Mouse (Mus musculus): ENCODE measurements around the gene Prkaca.
"Not testable (repeated sequence)": the region's sequence is repeated elsewhere in the genome, so short reads cannot be mapped to it uniquely, and the experiment has no call there.

Gene Prkaca

DNA sequence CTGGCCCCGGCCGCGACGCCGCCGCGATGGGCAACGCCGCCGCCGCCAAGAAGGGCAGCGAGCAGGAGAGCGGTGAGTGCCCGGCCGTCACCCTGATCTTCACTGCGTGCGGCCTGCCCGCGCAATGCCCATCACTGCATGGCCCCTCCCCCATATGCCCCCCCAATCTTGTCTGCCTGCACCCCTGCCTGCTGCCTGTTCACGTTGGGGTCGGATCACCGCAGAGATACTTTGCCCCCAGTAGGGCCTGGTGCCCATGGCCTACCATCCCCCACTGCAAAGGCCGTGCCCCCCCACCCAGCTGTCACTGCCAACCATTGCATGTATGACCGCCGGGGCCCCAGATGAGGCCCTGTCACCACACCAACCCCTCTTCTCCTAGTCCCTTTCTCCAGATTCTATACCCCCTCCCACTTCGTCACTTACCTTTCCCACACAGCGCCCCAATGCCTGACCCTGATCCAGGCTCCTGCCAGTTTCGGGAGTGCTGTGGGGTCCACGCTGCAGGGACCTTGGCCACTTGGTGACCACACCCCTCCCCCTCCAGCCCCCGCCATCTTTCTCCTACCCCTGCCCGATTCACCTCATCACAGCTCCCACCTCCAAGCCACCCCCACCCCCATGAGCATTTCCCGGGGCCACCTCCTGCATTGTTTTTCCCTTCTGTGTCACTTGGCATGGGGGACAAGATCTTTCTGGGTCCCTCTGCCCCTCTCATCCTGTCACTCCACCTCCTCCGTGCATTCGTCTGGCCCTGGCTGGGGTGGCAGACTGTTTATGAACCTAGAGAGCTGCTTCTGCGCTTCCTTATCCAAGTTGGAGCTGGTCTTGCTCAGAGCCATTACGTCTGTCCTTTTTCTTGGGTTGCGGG, 603 bp downstream of the Prkaca start:
- in situ Hi-C loops (cut with MboI; ENCODE audit: unreplicated experiment in 2 of 2): no loop called here

DNA sequence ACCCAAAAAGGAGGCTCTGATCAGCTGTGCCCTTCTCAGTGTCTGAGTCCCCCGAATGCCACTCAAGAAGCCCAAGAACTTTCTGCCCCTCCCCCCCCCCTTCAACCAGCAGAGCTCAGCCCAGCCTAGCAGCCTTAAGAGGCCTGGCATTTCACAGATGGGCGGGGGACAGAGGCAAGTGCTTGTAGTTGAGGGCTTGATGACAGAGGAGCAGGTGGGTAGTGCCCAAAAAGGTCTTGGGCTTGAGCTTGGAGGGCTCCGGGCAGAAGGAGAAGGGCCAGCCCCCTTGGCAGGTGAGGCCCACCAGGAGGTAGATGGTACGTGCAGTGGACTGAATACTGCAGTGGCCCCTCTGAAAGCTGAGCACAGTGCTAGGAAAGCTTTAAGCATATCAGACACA, 1.7 kb downstream of the Prkaca start:
- in situ Hi-C loops (cut with MboI; ENCODE audit: unreplicated experiment in 2 of 2): no loop called here

DNA sequence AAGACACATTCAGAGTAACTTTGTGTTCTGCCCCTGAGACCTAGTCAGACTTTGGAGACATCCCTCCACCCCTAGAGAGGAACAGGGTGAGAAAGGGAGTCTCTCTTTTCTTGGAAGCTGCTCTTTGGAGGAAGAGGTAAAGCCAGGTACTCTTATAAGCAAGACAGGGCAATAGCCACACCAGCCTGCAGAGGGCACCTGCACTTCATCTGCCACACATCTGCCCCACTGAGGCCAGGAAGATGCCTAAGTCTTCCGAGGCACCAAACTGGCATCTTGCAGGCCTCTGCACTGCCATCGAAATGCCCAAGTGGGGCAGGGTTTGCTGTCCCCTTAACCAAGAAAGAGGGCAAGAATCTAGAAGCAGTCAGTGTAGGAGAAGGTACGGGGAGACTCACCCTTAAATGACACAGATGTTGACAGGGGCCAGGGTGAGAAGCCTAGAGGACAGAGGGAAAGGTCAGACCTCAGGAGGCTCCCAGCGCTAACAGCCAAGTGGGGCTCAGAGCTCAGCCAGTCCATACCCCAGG, 3.4 kb downstream of the Prkaca start:
- in situ Hi-C loops (cut with MboI; ENCODE audit: unreplicated experiment in 2 of 2): no loop called here

DNA sequence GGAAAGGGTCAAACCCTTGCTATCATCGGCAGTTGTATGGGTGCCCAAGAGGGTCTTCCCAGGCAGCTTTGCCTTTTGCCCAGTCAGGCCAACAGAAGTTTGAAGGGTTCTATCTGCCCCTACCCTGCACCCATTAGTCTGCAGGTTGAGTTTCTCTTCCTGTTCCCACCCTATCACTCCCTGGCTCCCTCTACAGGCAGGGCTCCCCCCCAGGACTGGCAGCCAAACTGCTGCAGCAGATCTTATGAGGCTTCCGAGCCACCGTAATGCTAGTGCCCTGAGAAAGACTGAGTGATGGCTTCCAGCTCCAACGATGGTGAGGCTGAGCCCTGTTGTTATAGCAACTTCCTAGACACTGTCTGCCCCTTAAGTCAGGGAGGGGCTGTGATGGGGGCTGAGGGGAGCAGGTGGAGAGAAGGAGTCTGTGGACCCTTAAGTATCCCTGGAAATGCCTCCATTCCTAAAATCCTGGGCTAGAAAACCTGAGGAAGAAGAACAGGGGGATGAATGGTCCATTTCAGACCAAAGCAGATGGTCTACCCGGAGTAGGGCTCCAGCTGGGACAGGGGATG, 4.1 kb downstream of the Prkaca start:
- in situ Hi-C loops (cut with MboI; ENCODE audit: unreplicated experiment in 2 of 2): no loop called here

DNA sequence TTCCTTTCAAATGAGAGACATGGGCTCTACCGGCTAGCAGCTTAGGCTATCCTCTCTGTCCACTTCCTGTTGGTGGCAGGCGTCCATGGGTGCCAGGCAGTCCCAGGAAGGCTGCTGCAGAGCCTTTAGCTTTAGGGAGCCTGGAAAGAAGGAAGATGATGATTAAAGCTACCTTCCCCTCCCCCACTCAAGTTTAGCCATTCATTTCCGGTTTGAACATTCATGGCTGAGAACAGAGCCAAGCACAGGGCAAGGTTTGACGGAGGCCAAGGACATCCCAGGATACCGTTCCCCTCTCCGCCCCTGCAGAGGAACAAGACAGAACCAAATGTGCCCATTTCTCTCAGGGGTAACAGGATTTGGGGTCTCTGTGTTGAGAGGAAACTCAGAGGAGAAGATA, 4.9 kb downstream of the Prkaca start:
- in situ Hi-C loops (cut with MboI; ENCODE audit: unreplicated experiment in 2 of 2): no loop called here

DNA sequence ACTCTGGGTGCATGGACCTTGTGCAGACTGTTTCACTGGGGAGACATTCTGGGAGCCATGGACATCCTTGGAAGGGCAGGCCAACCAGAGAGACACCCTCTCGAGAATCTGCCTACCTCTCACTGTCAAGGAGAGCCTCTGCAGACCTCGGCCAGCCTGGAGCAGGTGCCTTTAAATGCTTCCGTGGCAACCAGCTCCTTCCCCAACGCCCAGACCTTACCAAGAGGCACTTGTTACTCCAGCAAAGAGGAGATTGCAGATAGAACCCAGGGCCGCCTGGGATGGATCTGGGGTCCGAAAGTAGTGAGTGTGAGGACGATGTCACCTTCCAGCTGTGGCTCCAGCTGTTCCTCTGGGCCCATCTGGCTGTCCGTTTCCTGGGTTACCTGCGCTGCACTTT, 5.4 kb downstream of the Prkaca start:
- in situ Hi-C loops (cut with MboI; ENCODE audit: unreplicated experiment in 2 of 2): no loop called here

DNA sequence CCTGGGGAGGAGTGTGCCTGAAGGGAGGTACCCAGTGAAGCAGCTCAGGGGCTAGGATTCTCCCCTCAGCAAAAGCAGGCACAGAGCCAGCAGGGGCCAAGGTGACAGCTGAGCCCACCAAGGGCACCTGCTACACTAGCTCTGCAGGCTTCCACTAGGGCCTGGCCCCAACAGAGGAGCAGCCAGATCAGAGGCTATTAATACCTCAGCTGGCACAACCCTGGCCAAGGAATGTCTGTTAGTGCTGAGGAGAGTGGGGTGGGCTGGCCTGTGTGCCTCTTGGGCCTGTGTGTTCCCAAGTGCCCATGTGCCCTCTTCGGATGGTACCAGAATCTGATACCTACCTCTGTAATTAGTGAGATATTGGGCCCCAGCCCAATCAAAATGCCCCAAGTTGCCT, 7.5 kb downstream of the Prkaca start:
- in situ Hi-C loops (cut with MboI; ENCODE audit: unreplicated experiment in 2 of 2): no loop called here

DNA sequence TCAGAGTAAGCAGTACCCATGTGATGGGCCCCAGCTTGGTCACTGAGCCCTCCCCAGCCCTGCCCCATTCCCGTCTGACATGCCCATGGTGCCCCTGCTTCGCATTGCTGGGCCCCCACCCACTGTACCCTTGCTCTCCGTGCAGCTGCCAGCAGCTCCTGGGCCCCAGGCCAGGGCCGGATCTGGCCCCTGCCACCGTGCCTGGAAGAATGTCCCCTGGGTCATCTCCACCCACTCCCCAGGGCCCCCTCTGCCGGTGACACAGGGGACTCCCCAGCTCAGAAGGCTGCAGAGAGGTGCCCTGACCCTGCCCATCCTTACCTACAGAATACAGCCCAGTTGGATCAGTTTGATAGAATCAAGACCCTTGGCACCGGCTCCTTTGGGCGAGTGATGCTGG, 8.1 kb downstream of the Prkaca start:
- in situ Hi-C loops (cut with MboI; ENCODE audit: unreplicated experiment in 2 of 2): no loop called here

DNA sequence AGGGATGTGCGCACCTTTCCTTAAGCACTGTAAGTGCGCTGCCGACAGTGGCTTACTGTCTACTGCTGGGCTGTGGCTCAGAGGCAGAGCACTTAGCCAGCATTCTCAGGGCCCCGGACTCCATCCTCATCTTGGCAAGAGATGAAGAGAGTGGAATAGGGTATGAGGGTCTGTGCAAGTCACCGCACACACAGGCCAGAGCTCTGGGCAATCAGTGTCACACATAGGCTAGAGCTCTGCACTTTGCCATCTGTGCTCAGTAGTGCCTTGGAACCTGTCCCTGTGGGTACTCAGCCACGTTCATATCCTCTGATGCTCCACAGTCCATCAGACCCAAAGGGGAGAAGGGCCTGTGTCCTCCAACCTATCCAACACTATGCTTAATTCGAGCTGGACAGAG, 8.7 kb downstream of the Prkaca start:
- in situ Hi-C loops (cut with MboI; ENCODE audit: unreplicated experiment in 2 of 2): no loop called here

DNA sequence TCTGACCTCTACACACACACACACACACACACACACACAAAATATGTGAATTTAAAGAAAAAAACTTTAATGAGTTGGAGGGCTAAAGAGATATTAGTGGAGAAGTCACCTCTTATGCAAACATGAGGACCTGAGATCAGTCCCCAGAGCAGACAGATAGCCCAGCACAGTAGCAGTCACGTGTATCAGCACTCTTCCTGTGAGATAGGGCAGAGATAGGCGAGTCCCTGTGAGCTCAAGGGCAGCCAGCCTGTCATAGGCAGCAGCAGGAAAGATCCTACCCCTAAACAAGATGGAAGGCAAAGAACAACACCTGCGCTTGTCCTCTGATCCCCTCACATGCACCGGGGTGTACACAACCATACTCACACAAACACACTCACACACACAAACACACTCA, 9.7 kb downstream of the Prkaca start:
- in situ Hi-C loops (cut with MboI; ENCODE audit: unreplicated experiment in 2 of 2): no loop called here

DNA sequence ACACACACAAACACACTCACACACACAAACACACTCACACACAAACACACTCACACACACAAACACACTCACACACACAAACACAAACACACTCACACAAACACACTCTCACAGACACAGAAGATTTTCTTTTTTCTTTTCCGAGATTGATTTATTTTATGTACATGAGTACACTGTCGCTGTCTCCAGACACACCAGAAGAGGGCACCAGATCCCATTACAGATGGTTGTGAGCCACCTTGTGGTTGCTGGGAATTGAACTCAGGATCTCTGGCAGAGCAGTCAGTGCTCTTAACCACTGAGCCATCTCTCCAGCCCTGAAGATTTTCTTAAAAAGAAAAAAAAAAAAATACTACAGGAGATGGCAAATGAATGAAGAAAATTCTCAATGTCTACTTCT, 10.4 kb downstream of the Prkaca start:
- in situ Hi-C loops (cut with MboI; ENCODE audit: unreplicated experiment in 2 of 2): not testable (repeated sequence)

DNA sequence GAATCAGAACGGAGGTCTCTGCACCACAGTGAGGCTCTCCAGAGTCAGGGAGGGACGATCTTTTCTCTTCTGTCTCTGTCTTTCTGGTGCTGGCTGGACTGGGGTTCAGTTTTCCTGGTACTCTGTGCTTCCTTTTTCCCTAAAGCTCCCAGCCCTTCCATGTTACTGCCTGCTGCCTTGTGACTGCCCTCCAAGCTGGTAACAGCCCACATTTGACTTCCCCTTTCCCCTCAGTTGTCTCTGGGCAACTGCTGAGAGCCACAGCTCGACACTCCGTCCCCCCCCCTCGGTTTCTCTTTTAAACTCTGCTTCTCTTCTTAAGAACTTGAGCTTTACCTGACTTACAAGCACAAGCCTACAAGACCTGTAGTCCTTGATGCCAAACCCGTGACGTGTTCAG, 16.4 kb downstream of the Prkaca start:
- in situ Hi-C loops (cut with MboI; ENCODE audit: unreplicated experiment in 2 of 2): no loop called here

DNA sequence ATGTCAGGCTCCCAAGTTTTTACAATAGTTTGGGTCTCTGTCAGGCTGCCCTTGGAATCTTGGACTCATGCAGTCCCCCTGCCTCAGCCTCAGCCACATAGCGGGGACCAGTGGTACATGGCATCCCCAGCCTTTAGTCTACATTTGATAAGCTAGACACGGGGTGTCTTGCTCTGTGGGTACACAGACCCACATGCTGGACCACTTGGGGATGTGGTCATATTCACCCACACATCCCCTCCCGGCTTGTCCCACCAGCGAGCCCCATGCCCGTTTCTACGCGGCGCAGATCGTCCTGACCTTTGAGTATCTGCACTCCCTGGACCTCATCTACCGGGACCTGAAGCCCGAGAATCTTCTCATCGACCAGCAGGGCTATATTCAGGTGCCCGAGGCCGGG, 17.4 kb downstream of the Prkaca start:
- in situ Hi-C loops (cut with MboI; ENCODE audit: unreplicated experiment in 2 of 2): no loop called here

DNA sequence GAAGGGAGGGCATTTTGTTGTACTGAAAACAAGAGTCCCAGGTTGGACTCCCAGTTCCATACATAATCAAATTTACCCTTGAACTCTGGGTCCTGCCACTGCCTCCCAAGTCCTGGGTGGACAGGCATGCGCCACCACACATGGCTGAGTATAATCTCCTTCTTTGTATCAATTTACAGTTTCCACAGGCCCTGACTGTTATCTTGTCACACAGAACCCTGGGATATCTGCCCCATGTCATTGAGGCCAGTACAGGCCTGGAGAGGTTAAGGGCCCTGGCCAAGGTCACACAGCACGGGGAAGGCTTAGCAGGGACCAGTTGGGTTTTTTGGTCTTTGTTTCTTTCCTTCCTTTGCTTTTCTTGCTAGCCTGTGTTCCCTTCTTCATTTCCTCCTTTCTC, 19.7 kb downstream of the Prkaca start:
- in situ Hi-C loops (cut with MboI; ENCODE audit: unreplicated experiment in 2 of 2): no loop called here

DNA sequence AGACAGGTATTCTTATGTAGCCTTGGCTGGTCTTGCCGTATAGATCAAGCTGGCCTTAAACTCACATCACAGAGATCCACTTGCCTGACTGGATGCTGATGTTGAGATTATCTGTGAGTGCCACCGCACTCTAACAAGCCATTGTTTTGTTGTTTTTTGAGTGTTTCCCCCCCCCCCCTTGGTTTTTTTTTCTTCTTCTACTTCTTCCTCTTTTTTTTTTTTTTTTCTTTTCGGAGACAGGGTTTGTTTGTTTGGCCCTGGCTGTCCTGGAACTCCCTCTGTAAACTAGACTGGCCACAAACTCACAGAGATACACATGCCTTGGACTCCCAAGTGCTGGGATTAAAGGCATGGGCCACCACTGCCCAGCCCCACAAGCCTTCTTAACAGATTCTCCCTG, 21.2 kb downstream of the Prkaca start:
- in situ Hi-C loops (cut with MboI; ENCODE audit: unreplicated experiment in 2 of 2): no loop called here

DNA sequence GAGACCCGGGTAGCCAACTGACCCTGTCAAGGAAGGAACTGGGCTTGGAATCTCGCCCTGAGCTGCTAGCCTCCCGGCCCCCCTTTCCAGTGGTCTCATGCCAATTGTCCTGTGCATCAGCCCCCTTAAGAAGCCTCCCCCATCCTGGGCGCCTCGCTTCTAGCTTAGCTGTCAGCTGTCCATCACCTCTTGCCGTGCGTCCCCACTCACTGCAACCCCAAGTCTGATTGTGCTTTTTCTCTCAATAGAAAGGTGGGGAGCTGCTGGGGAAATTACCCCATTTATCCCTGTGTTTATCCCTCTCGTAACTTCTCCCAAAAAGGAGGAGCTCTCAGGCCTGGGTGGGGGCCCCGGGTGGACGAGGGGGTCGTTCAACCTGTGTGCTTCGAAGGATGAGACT, 23.2 kb downstream of the Prkaca start:
- in situ Hi-C loops (cut with MboI; ENCODE audit: unreplicated experiment in 2 of 2): no loop called here

DNA sequence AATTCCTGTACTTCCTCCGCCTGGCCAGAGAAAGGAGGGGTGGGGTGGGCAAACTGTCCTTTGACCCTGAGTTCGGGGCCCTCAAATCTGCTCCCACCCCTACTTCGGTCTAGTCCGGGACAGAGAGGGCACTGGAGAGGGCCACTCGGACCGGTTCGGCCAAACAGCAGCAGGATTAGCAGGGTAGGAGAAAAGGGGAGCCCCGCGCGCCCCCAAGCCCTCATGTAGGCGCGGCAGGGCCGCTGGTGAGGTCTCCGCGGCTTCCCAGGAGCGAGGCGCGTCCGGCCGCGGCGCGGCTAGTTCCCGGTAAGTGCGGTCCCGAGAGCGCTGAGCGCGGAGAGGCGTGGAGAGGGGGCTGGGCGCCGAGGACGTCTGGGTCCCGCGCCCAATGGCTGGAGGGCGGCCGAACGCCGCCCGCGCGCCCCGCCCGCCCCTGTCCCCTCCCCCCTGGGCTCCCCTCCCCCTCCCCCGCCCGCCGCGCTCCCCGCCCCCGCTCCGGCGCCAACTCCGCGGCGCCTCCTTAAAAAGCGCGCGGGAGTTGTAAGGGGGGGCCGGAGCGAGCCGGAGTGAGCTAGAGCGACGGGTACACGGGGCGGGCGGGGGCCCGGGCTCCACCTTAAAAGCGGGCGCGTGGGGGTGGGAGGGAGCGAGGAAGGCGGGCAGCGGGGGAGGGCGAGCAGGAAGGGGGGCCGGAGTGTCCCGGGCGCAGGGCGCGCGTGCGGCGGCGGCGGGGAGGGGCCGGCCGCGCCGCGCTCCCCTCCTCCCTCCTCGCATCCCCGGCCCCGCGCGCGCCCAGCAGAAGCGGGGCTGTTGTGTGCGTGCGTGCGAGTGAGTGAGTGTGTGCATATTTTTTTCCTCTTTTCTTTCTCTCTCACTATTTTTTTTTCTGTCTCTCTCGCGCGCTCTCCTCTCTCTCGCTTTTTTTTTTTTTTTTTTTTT, 24.0 kb downstream of the Prkaca start:
- in situ Hi-C loops (cut with MboI; ENCODE audit: unreplicated experiment in 2 of 2): no loop called here

DNA sequence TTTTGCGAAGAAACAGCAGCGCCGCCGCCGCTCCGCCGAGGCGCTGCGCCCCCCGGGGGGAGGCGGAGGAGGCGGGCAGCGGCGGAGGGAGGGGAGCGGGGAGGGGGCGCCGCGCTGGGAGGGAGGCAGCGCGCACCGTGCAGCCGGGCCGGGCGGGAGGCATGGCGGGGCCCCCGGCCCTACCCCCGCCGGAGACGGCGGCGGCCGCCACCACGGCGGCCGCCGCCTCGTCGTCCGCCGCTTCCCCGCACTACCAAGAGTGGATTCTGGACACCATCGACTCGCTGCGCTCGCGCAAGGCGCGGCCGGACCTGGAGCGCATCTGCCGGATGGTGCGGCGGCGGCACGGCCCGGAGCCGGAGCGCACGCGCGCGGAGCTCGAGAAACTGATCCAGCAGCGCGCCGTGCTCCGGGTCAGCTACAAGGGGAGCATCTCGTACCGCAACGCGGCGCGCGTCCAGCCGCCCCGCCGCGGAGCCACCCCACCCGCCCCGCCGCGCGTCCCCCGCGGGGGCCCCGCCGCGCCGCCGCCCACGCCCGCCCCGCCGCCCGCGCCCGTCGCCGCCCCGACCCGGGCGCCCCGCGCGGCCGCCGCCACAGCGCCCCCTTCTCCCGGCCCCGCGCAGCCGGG, 24.8 kb downstream of the Prkaca start, which contains the start of gene Samd1:
Gene Samd1, plus strand, starts transcription at position 162 of the 631 bp plus-strand sequence.
- in situ Hi-C loops (cut with MboI; ENCODE audit: unreplicated experiment in 2 of 2): no loop called here

DNA sequence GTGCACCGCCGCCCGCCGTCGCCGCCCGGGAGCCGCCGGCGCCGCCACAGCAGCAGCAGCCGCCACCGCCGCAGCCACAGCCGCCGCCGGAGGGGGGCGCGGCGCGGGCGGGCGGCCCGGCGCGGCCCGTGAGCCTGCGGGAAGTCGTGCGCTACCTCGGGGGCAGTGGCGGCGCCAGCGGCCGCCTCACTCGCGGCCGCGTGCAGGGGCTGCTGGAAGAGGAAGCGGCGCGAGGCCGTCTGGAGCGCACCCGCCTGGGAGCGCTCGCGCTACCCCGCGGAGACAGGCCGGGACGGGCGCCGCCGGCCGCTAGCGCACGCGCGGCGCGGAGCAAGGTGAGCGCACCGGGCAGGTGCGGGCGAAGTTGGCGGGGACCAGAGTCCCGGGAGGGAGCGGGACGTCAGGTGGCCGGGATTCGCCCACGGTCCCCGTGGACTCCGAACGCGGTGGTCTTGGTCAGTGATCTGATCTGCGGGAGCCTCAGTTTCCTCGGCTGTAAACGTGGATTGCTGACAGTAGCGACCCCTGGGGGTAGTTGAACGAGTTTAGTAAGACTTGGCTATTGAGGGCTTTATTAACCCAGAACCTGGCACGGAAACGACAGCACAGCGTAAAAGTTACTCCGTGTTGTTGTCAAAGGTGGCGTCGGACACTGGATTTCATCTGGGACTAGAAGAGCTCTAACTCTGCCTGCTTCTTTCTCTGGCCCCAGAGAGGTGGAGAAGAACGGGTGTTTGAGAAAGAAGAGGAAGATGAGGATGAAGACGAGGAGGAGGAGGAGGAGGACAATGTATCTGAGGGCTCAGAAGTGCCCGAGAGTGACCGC, 25.7 kb downstream of the Prkaca start:
- in situ Hi-C loops (cut with MboI; ENCODE audit: unreplicated experiment in 2 of 2): no loop called here
